Mouse (Mus musculus) olfactory bulb, adult 2 months (tissue): ENCODE data around the gene OR5BS1P.

ENCODE experiments used
- CTCF ChIP-seq: fragments of 200-500 bp; IDR thresholded peaks from 2 replicates; pipeline ENCODE4 v1.5.1; 2012; ENCODE audit warnings: low read depth, mild to moderate bottlenecking, low read length, moderate library complexity; ENCODE audit not compliant: insufficient read depth
- POLR2A ChIP-seq: fragments of 200-500 bp; IDR thresholded peaks from 2 replicates; pipeline ENCODE4 v1.6.1; 2012; ENCODE audit warnings: mild to moderate bottlenecking, low read depth, low read length, moderate library complexity; ENCODE audit not compliant: insufficient read depth

DNA sequence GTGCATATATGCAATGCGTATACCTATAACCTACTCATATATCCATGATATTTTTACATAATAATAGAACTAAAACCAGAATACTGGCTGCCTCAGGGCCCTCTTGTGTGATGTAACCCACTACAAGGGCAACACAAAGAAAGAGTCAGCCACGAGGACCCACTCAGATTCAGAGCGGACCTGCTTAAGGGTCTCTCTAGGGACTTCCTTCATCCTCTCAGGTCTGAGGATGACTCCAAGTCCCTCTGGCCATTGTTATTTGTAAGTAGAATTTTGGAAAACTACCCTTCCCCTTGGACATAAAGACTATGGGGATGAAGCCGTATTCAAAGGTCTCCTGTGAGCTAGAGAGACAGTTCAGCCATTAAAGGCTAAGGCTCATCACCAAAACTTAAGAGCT, at the start of gene OR5BS1P:
- TF ChIP-seq CTCF (no peak), POLR2A (no peak)
